ENCODE assay signal across 13 mouse cellular contexts in genomic region chr16:49801399-49801798, GRCm38 (mm10). TPM values are rescaled to one million over a fixed set of nuclear protein-coding genes. Genes with fewer than 3 reads are reported as not detected.
DNase-seq lines count a peak whose midpoint lies in the region; ATAC-seq and TF ChIP-seq lines count a peak whose summit lies in the region.
"Had no signal": no experiment of that assay in that cellular context is flagged by ENCODE, and none has a peak within 500 bp of the region (broad histone marks: within the 10 kb centered on the region; RNA-seq: fewer than 3 reads in every experiment).

No protein-coding gene starts in this region.

- H3K27ac ChIP-seq in hindbrain, postnatal 0 days, result no peak overlapping the region
- H3K27ac ChIP-seq in hindbrain, embryonic 13.5 days, result no peak overlapping the region
- no peak overlapping the region for H3K27ac ChIP-seq in stomach, embryonic 14.5 days (ENCODE audit: low read length)
- H3K27ac ChIP-seq in stomach, postnatal 0 days (replicated peaks), result no peak overlapping the region
- H3K27ac ChIP-seq in liver, embryonic 12.5 days, result peak overlapping the region; percentile 97
- H3K27ac ChIP-seq in stomach, embryonic 16.5 days (ENCODE audit: low read length), result no peak overlapping the region
- H3K27ac ChIP-seq in neural tube, embryonic 15.5 days (replicated peaks), result no peak overlapping the region
- H3K27ac ChIP-seq: hindbrain, embryonic 15.5 days; macrophage; neural tube, embryonic 12.5 days had no signal

- H3K9ac ChIP-seq in hindbrain, postnatal 0 days (replicated peaks; ENCODE audit: low read length), result no peak overlapping the region
- no peak overlapping the region for H3K9ac ChIP-seq in hindbrain, embryonic 13.5 days
- no peak overlapping the region for H3K9ac ChIP-seq in stomach, embryonic 14.5 days (replicated peaks; ENCODE audit: low read depth, low read length)
- H3K9ac ChIP-seq in stomach, postnatal 0 days (ENCODE audit: low read length), result no peak overlapping the region
- peak overlapping the region; percentile 66 for H3K9ac ChIP-seq in liver, embryonic 12.5 days
- no peak overlapping the region for H3K9ac ChIP-seq in stomach, embryonic 16.5 days (ENCODE audit: low read length)
- H3K9ac ChIP-seq in neural tube, embryonic 15.5 days (replicated peaks), result no peak overlapping the region
- H3K9ac ChIP-seq: forebrain, postnatal 0 days; hindbrain, embryonic 15.5 days; neural tube, embryonic 12.5 days had no signal

- H3K9me3 ChIP-seq in hindbrain, postnatal 0 days (ENCODE audit: low read length), result no peaks in the 10 kb centered on the region
- no peaks in the 10 kb centered on the region for H3K9me3 ChIP-seq in hindbrain, embryonic 13.5 days
- no peaks in the 10 kb centered on the region for H3K9me3 ChIP-seq in stomach, embryonic 14.5 days (ENCODE audit: control insufficient read depth, low read depth, low read length)
- H3K9me3 ChIP-seq in stomach, postnatal 0 days (ENCODE audit: control insufficient read depth, low read length), result no peaks in the 10 kb centered on the region
- no peaks in the 10 kb centered on the region for H3K9me3 ChIP-seq in liver, embryonic 12.5 days (replicated peaks)
- H3K9me3 ChIP-seq in stomach, embryonic 16.5 days (replicated peaks; ENCODE audit: control insufficient read depth, low read length), result no peaks in the 10 kb centered on the region
- H3K9me3 ChIP-seq in neural tube, embryonic 15.5 days (replicated peaks), result no peaks in the 10 kb centered on the region
- H3K9me3 ChIP-seq: hindbrain, embryonic 15.5 days; neural tube, embryonic 12.5 days had no signal

- no peak for TF ChIP-seq CTCF in hindbrain, postnatal 0 days (IDR thresholded peaks at IDR 0.05; ENCODE audit: low read depth)
- no peak for TF ChIP-seq CTCF in stomach, postnatal 0 days (IDR thresholded peaks at IDR 0.05; ENCODE audit: low read depth)

- peak; percentile 67 for ATAC-seq in hindbrain, postnatal 0 days
- no peak for ATAC-seq in hindbrain, embryonic 13.5 days (ENCODE audit: low FRiP score)
- ATAC-seq in stomach, embryonic 14.5 days (ENCODE audit: insufficient number of reproducible peaks, insufficient read depth, low FRiP score, low read depth), result peak; percentile 38; the same call in 1 of the 2 replicates
- ATAC-seq in stomach, postnatal 0 days (ENCODE audit: low FRiP score, low TSS enrichment), result no peak
- ATAC-seq in liver, embryonic 12.5 days, result no peak
- no peak for ATAC-seq in stomach, embryonic 16.5 days (ENCODE audit: insufficient read depth, low FRiP score)
- no peak for ATAC-seq in neural tube, embryonic 15.5 days (ENCODE audit: low FRiP score)
- ATAC-seq: forebrain, postnatal 0 days had no signal

- H3K4me3 ChIP-seq in hindbrain, postnatal 0 days (ENCODE audit: low read length), result no peak overlapping the region
- no peak overlapping the region for H3K4me3 ChIP-seq in hindbrain, embryonic 13.5 days
- H3K4me3 ChIP-seq in stomach, embryonic 14.5 days (ENCODE audit: low read depth, low read length), result no peak overlapping the region
- no peak overlapping the region for H3K4me3 ChIP-seq in stomach, postnatal 0 days (ENCODE audit: low read depth, low read length)
- no peak overlapping the region for H3K4me3 ChIP-seq in liver, embryonic 12.5 days
- H3K4me3 ChIP-seq in stomach, embryonic 16.5 days (replicated peaks; ENCODE audit: low read length), result no peak overlapping the region
- H3K4me3 ChIP-seq in neural tube, embryonic 15.5 days (replicated peaks), result no peak overlapping the region
- H3K4me3 ChIP-seq: hindbrain, embryonic 15.5 days; neural tube, embryonic 12.5 days had no signal

- no peak overlapping the region for H3K4me2 ChIP-seq in hindbrain, postnatal 0 days (ENCODE audit: low read depth, low read length)
- H3K4me2 ChIP-seq in hindbrain, embryonic 13.5 days, result no peak overlapping the region
- no peak overlapping the region for H3K4me2 ChIP-seq in stomach, embryonic 14.5 days (replicated peaks; ENCODE audit: low read depth, low read length)
- no peak overlapping the region for H3K4me2 ChIP-seq in stomach, postnatal 0 days (replicated peaks; ENCODE audit: low read depth)
- H3K4me2 ChIP-seq in liver, embryonic 12.5 days, result peak overlapping the region; percentile 52
- 0 out of 2 replicates have a peak overlapping the region, but pooled peaks have one; percentile 9 for H3K4me2 ChIP-seq in stomach, embryonic 16.5 days (ENCODE audit: low read depth, low read length)
- no peak overlapping the region for H3K4me2 ChIP-seq in neural tube, embryonic 15.5 days
- H3K4me2 ChIP-seq: hindbrain, embryonic 15.5 days; neural tube, embryonic 12.5 days had no signal

- no peaks in the 10 kb centered on the region for H3K36me3 ChIP-seq in hindbrain, postnatal 0 days (ENCODE audit: insufficient read depth, low read length)
- H3K36me3 ChIP-seq in hindbrain, embryonic 13.5 days, result no peaks in the 10 kb centered on the region
- H3K36me3 ChIP-seq in stomach, embryonic 14.5 days (ENCODE audit: control insufficient read depth, insufficient read depth, low read length), result no peaks in the 10 kb centered on the region
- no peaks in the 10 kb centered on the region for H3K36me3 ChIP-seq in stomach, postnatal 0 days (ENCODE audit: control insufficient read depth, insufficient read depth, low read length)
- no peaks in the 10 kb centered on the region for H3K36me3 ChIP-seq in liver, embryonic 12.5 days
- no peaks in the 10 kb centered on the region for H3K36me3 ChIP-seq in stomach, embryonic 16.5 days (ENCODE audit: control insufficient read depth, insufficient read depth, low read length)
- H3K36me3 ChIP-seq in neural tube, embryonic 15.5 days, result no peaks in the 10 kb centered on the region
- H3K36me3 ChIP-seq: hindbrain, embryonic 15.5 days; neural tube, embryonic 12.5 days had no signal

- 55% methylated on average over 5 of the region's 5 CpGs for WGBS in hindbrain, postnatal 0 days
- WGBS in hindbrain, embryonic 13.5 days, result 60% methylated on average over 5 of the region's 5 CpGs
- WGBS in stomach, embryonic 14.5 days, result 52% methylated on average over 5 of the region's 5 CpGs
- 46% methylated on average over 5 of the region's 5 CpGs for WGBS in stomach, postnatal 0 days
- WGBS in liver, embryonic 12.5 days (ENCODE audit: insufficient replicate concordance), result 28% methylated on average over 5 of the region's 5 CpGs
- 43% methylated on average over 5 of the region's 5 CpGs for WGBS in stomach, embryonic 16.5 days
- 70% methylated on average over 5 of the region's 5 CpGs for WGBS in neural tube, embryonic 15.5 days

- no peak for TF ChIP-seq EP300 in stomach, postnatal 0 days (optimal IDR thresholded peaks at IDR 0.05)

- H3K4me1 ChIP-seq in hindbrain, postnatal 0 days (ENCODE audit: insufficient read depth, low read length), result peaks cover 8% of the 10 kb centered on the region; the same call in 1 of the 2 replicates
- peaks cover 21% of the 10 kb centered on the region for H3K4me1 ChIP-seq in hindbrain, embryonic 13.5 days (replicated peaks)
- no peaks in the 10 kb centered on the region for H3K4me1 ChIP-seq in stomach, embryonic 14.5 days (ENCODE audit: control insufficient read depth, insufficient read depth, low read length)
- H3K4me1 ChIP-seq in stomach, postnatal 0 days (replicated peaks; ENCODE audit: control insufficient read depth, insufficient read depth), result 0 out of 2 replicates have a peak, but pooled peaks cover 3% of the 10 kb centered on the region
- peaks cover 92% of the 10 kb centered on the region for H3K4me1 ChIP-seq in liver, embryonic 12.5 days
- peaks cover 9% of the 10 kb centered on the region; the same call in 1 of the 2 replicates for H3K4me1 ChIP-seq in stomach, embryonic 16.5 days (ENCODE audit: control insufficient read depth, insufficient read depth, low read length)
- H3K4me1 ChIP-seq in neural tube, embryonic 15.5 days, result peaks cover 10% of the 10 kb centered on the region

- DNase-seq in hindbrain, postnatal 0 days (ENCODE audit: low spot score), result peak; percentile 58
- DNase-seq in stomach, postnatal 0 days (ENCODE audit: low spot score), result no peak
- no peak for DNase-seq in layer of hippocampus, postnatal 10 days (ENCODE audit: low spot score in 2 of 2)
- DNase-seq: cerebellum, adult 11 months; forebrain, postnatal 0 days had no signal

- H3K27me3 ChIP-seq in hindbrain, postnatal 0 days (ENCODE audit: insufficient read depth, low read length), result no peaks in the 10 kb centered on the region
- no peaks in the 10 kb centered on the region for H3K27me3 ChIP-seq in hindbrain, embryonic 13.5 days
- no peaks in the 10 kb centered on the region for H3K27me3 ChIP-seq in stomach, embryonic 14.5 days (ENCODE audit: control insufficient read depth, insufficient read depth, low read length)
- no peaks in the 10 kb centered on the region for H3K27me3 ChIP-seq in stomach, postnatal 0 days (ENCODE audit: control insufficient read depth, insufficient read depth, low read length)
- H3K27me3 ChIP-seq in liver, embryonic 12.5 days (replicated peaks), result no peaks in the 10 kb centered on the region
- H3K27me3 ChIP-seq in stomach, embryonic 16.5 days (ENCODE audit: control insufficient read depth, insufficient read depth, low read length), result no peaks in the 10 kb centered on the region
- H3K27me3 ChIP-seq in neural tube, embryonic 15.5 days (replicated peaks), result no peaks in the 10 kb centered on the region
- H3K27me3 ChIP-seq: hindbrain, embryonic 15.5 days; neural tube, embryonic 12.5 days had no signal

RNA-seq across cellular contexts. Expression of gene Cd47, which starts 1.1 kb away (rescaled TPM):
- 38.9 and 44.3 TPM in 2 replicates for total RNA-seq in hindbrain, postnatal 0 days (2014; rRNA removed)
- polyA plus RNA-seq in hindbrain, postnatal 0 days (2015; fragmentation: Nextera tagmentation; extraction: Ambion mirVana), result 235 and 238 TPM in 2 replicates
- polyA plus RNA-seq in hindbrain, embryonic 13.5 days (2015; fragmentation: Nextera tagmentation; extraction: Ambion mirVana), result 110 and 119 TPM in 2 replicates
- polyA plus RNA-seq in stomach, embryonic 14.5 days (2014; fragmentation: Nextera tagmentation; extraction: Ambion mirVana), result 66.8 and 79.1 TPM in 2 replicates
- 95.2 and 100 TPM in 2 replicates for polyA plus RNA-seq in stomach, postnatal 0 days (2015; fragmentation: Nextera tagmentation; extraction: Ambion mirVana)
- 308 and 327 TPM in 2 replicates for polyA plus RNA-seq in liver, embryonic 12.5 days (2016; fragmentation: Nextera tagmentation; extraction: Ambion mirVana)
- polyA plus RNA-seq in stomach, embryonic 16.5 days (2015; fragmentation: Nextera tagmentation; extraction: Ambion mirVana), result 80.0 and 94.9 TPM in 2 replicates
- 153 and 156 TPM in 2 replicates for polyA plus RNA-seq in neural tube, embryonic 15.5 days (2015; fragmentation: Nextera tagmentation; extraction: Ambion mirVana)
- total RNA-seq in layer of hippocampus, postnatal 10 days (2021), result 100 to 1,000 TPM; 214 to 228 TPM

Comparison
In these comparisons a context has a peak if more than half of its experiments do, and no peak if none do; other contexts are left out.
1. ATAC-seq: peak in hindbrain, postnatal 0 days (single experiment) and stomach, embryonic 14.5 days (single experiment); none in hindbrain, embryonic 13.5 days (single experiment), stomach, postnatal 0 days (single experiment), liver, embryonic 12.5 days (single experiment), stomach, embryonic 16.5 days (single experiment) and neural tube, embryonic 15.5 days (single experiment).
2. H3K4me2 ChIP-seq: peak in liver, embryonic 12.5 days (single experiment) and stomach, embryonic 16.5 days (single experiment); none in hindbrain, postnatal 0 days (single experiment), hindbrain, embryonic 13.5 days (single experiment), stomach, embryonic 14.5 days (single experiment), stomach, postnatal 0 days (single experiment) and neural tube, embryonic 15.5 days (single experiment).